Mouse (Mus musculus): ENCODE results near the gene Stx1a. TPM values are rescaled to one million over a fixed set of nuclear protein-coding genes. Genes with fewer than 3 reads are reported as not detected.

The Stx1a gene
- total RNA-seq, 4 experiments from 2014 or later: 4.9 to 15.9 (median 12.1) TPM

GRCm38 (mm10) chr5:135086871-135087270, 63.6 kb downstream of the Stx1a start:
- DNase-seq: no peak

GRCm38 (mm10) chr5:135089653-135090052, 66.4 kb downstream of the Stx1a start, which contains the start of gene Mlxipl:
Mlxipl (plus strand) TSS chr5:135089890.
- no peak for DNase-seq

Other genes with a start within 250 kb of the Stx1a start
- not detected for gene Tmem270, start 116.7 kb upstream of the Stx1a start, total RNA-seq (2022)
- gene Cldn13, start 108.0 kb upstream of the Stx1a start, total RNA-seq (2022): not detected
- gene Mettl27, start 91.1 kb upstream of the Stx1a start, total RNA-seq (2022): 10 to 100 TPM; 22.1 to 55.7 (median 44.6) TPM
- gene Cldn4, start 76.5 kb upstream of the Stx1a start, total RNA-seq (2022): not detected
- 1 to 10 TPM in 3 of 4 experiments, not detected in 1; 1.1 to 1.5 (median 1.4) TPM for gene Cldn3, start 37.3 kb upstream of the Stx1a start, total RNA-seq (2022)
- gene Abhd11, start 14.3 kb upstream of the Stx1a start, total RNA-seq (2022): 10 to 100 TPM; 52.4 to 65.4 (median 55.9) TPM
- 10 to 100 TPM; 35.8 to 42.0 (median 38.7) TPM for gene Dnajc30, start 40.7 kb downstream of the Stx1a start, total RNA-seq (2022)
- 10 to 100 TPM; 54.5 to 56.7 (median 55.8) TPM for gene Bud23, start 41.5 kb downstream of the Stx1a start, total RNA-seq (2022)
- 1 to 10 TPM; 2.2 to 6.5 (median 4.8) TPM for gene Vps37d, start 54.8 kb downstream of the Stx1a start, total RNA-seq (2022)
- gene Mlxipl, start 66.4 kb downstream of the Stx1a start, total RNA-seq (2022): 10 to 100 TPM; 33.6 to 42.9 (median 37.8) TPM
- gene Tbl2, start 126.2 kb downstream of the Stx1a start, total RNA-seq (2022): 10 to 100 TPM; 21.2 to 30.4 (median 25.6) TPM
- gene Bcl7b, start 144.8 kb downstream of the Stx1a start, total RNA-seq (2022): 10 to 100 TPM; 65.5 to 89.7 (median 78.2) TPM
- 100 to 1,000 TPM in 1 of 4 experiments, 10 to 100 TPM in 3; 71.4 to 118 (median 94.8) TPM for gene Baz1b, start 163.8 kb downstream of the Stx1a start, total RNA-seq (2022)
- gene Fzd9, start 227.7 kb downstream of the Stx1a start, total RNA-seq (2022): 10 to 100 TPM in 1 of 4 experiments, 1 to 10 TPM in 3; 2.8 to 10.5 (median 6.3) TPM